Mouse (Mus musculus) liver, embryonic 13.5 days (tissue): ENCODE measurements around the gene Zfp710. TPM values are rescaled to one million over a fixed set of nuclear protein-coding genes. Genes with fewer than 3 reads are reported as not detected.
"Not testable (repeated sequence)": the region's sequence is repeated elsewhere in the genome, so short reads cannot be mapped to it uniquely, and the experiment has no call there.

Experiments used
- ATAC-seq: fragments of 200-750 bp; cut with Nextera tagmentation; 2 replicates; pipeline ENCODE4 v1.8.0; 2017; ENCODE audit warnings: low read depth, mild to moderate bottlenecking, moderate number of reproducible peaks, moderate library complexity
- DNase-seq: peaks from one replicate; pipeline ENCODE4 v3.0.0; 2022
- H3K27ac ChIP-seq: fragments of 300-500 bp; sonication (generic); 2 replicates; pipeline ENCODE4 v1.5.1; 2015; ENCODE audit warnings: moderate library complexity, mild to moderate bottlenecking, inconsistent platforms
- H3K27me3 ChIP-seq: fragments of 300-500 bp; sonication (generic); 2 replicates; pipeline ENCODE4 v1.6.1; 2015; ENCODE audit warnings: mild to moderate bottlenecking, inconsistent platforms
- H3K36me3 ChIP-seq: fragments of 300-500 bp; sonication (generic); 2 replicates; pipeline ENCODE4 v1.6.1; 2015; ENCODE audit warnings: mild to moderate bottlenecking, inconsistent platforms
- H3K4me1 ChIP-seq: fragments of 300-500 bp; sonication (generic); replicated peaks from 2 replicates; pipeline ENCODE4 v1.6.1; 2015; ENCODE audit warnings: inconsistent platforms
- H3K4me2 ChIP-seq: fragments of 300-500 bp; sonication (generic); 2 replicates; pipeline ENCODE4 v1.6.1; 2015; ENCODE audit warnings: inconsistent platforms, mild to moderate bottlenecking, moderate library complexity
- H3K4me3 ChIP-seq: fragments of 300-500 bp; sonication (generic); replicated peaks from 2 replicates; pipeline ENCODE4 v1.5.1; 2015; ENCODE audit warnings: mild to moderate bottlenecking, inconsistent platforms
- H3K9ac ChIP-seq: fragments of 300-500 bp; sonication (generic); 2 replicates; pipeline ENCODE4 v1.6.1; 2015; ENCODE audit warnings: mild to moderate bottlenecking, inconsistent platforms
- H3K9me3 ChIP-seq: fragments of 300-500 bp; sonication (generic); replicated peaks from 2 replicates; pipeline ENCODE4 v1.6.1; 2016; ENCODE audit warnings: inconsistent platforms
- WGBS: fragments of 180-500 bp; shearing (Covaris S2); methylation state at CpG from one replicate; pipeline ENCODE4 v1.1.7; 2015; ENCODE audit not compliant: insufficient replicate concordance; 5-methylcytosine and 5-hydroxymethylcytosine counted together
- polyA plus RNA-seq: library from polyadenylated mRNA; unstranded; fragments of >200 nt; fragmentation: Nextera tagmentation; extraction: Ambion mirVana; gene quantifications from 2 replicates; pipeline ENCODE4 v1.2.1, GENCODE M21; 2015

Gene Zfp710
- polyA plus RNA-seq, 1 experiment from 2014 or later, result 3.9 TPM

DNA sequence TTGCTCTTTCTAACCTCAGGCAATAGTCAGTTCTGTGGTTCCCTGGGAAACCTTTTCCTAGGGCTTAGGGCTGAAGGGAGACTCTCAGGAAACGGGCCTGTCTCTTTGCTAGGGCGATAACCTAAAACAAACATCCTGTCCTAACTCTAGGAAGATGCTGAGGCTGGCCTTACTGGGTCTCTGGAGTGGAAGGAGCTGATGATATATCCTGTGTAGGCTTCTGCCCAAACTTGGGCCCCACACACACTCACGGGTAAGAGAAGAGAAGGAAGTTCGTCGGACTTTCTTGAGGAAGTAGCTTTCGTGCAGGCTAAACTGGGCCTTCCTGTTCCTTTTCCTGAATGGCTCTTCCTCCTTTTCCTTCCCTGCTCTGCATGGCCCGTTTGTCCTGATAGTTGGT, 19.6 kb downstream of the Zfp710 start:
- DNase-seq (no peak), ATAC-seq (peak; percentile 69)
- Histone ChIP-seq H3K4me3 (no peak overlapping the region), H3K4me1 (peaks cover 66% of the 10 kb centered on the region), H3K4me2 (no peak overlapping the region), H3K36me3 (peaks cover 5% of the 10 kb centered on the region; the same call in 1 of the 2 replicates), H3K27me3 (no peaks in the 10 kb centered on the region), H3K27ac (peak overlapping the region; percentile 58), H3K9ac (no peak overlapping the region), H3K9me3 (no peaks in the 10 kb centered on the region)
- 17% methylated on average over 7 of the region's 7 CpGs for WGBS

DNA sequence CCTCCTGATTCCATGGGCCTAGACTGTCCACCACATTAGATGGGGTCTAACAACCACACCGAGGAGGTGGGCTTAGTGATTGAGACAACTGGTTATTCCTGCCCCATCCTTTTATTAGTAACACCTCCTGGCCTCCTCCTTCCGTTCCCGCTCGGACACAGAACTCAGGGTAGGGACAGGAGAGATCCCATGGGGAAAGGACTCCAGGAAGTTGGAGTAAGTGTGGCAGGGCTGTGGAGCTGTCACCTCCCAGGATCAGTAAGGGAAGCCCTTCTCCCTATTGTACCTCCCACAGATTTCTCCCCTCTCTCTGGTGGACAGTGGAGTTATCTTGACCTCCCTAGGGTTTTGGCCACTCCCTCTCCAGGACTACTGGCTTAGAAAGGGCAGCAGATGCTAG, 22.4 kb downstream of the Zfp710 start:
- Histone ChIP-seq H3K4me2 (no peak overlapping the region), H3K4me1 (peaks cover 69% of the 10 kb centered on the region), H3K27me3 (no peaks in the 10 kb centered on the region), H3K9me3 (no peaks in the 10 kb centered on the region), H3K4me3 (no peak overlapping the region), H3K27ac (no peak overlapping the region), H3K36me3 (no peaks in the 10 kb centered on the region), H3K9ac (no peak overlapping the region)
- 77% methylated on average over 4 of the region's 4 CpGs for WGBS
- ATAC-seq (no peak), DNase-seq (no peak)

DNA sequence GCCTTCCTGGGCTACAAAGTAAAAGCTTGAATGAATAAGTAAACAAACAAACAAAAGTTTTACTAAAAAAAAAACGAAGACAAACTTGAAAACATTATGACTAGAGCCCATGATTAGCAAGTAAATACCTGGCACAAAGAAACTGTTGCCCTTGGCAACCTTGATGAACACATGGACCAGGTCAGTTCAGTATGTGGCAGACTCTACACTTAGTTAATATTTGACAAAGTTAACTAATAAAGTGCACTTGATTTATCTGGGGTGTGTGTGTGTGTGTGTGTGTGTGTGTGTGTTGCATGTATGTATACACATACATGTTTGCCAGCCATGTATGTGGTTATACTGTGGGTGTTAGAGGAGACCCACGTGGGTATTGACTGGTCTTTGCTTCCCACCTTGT, 25.1 kb downstream of the Zfp710 start:
- ATAC-seq, result 0 out of 2 replicates have a peak, but pooled peaks have one; percentile 17
- WGBS, result 41% methylated on average over 2 of the region's 2 CpGs
- no peak overlapping the region for H3K4me3 ChIP-seq

DNA sequence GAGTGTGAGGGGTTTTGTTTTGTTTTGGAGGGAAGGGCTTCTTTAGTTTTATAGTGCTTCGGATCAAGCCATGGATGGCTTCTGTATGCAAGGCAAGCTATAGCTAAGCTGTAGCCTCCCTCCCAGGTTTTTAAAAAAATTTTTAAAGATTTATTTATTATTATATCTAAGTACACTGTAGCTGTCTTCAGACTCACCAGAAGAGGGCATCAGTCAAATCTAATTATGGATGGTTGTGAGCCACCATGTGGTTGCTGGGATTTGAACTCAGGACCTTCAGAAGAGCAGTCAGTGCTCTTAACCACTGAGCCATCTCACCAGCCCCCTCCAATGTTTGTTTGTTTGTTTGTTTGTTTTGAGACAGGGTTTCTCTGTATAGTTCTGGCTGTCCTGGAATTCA, 25.8 kb downstream of the Zfp710 start:
- peaks cover 65% of the 10 kb centered on the region for H3K4me1 ChIP-seq
- H3K4me3 ChIP-seq, ATAC-seq, H3K4me2 ChIP-seq, H3K27ac ChIP-seq, H3K9ac ChIP-seq, H3K9me3 ChIP-seq, H3K36me3 ChIP-seq, DNase-seq, H3K27me3 ChIP-seq: not testable (repeated sequence)
- WGBS, result 97% methylated on average over 1 of the region's 1 CpGs

More for the DNA sequence above, 25.1 kb downstream of the Zfp710 start:
- H3K27me3 ChIP-seq, result no peaks in the 10 kb centered on the region
- no peak overlapping the region for H3K9ac ChIP-seq
- H3K36me3 ChIP-seq, result no peaks in the 10 kb centered on the region
- H3K27ac ChIP-seq, result no peak overlapping the region
- H3K9me3 ChIP-seq, result no peaks in the 10 kb centered on the region
- no peak for DNase-seq
- H3K4me1 ChIP-seq, result peaks cover 67% of the 10 kb centered on the region
- H3K4me2 ChIP-seq, result no peak overlapping the region

DNA sequence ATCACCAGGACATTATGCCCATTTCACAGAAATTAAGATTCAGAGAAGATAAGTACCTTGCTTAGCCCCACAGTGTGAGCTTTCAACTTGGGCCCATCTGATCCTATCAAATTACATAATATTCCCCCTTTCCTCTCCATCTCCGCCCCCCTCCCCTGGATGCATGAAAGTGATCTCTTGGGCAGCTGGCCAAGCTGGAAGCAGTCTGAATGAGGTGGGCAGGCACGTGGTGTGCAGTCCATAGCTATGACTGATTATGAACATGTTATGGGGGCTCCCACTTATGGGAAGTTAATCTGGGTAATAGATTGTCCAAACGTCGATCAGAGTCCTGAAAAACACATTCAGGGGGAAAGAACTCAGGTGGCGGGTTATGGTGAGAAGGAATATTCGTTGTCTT, 27.2 kb downstream of the Zfp710 start:
- Histone ChIP-seq H3K9me3 (no peaks in the 10 kb centered on the region), H3K4me1 (peaks cover 72% of the 10 kb centered on the region), H3K27me3 (no peaks in the 10 kb centered on the region), H3K4me2 (no peak overlapping the region), H3K4me3 (no peak overlapping the region), H3K36me3 (no peaks in the 10 kb centered on the region), H3K9ac (no peak overlapping the region), H3K27ac (no peak overlapping the region; the same call in 1 of the 2 replicates)
- DNase-seq (no peak), ATAC-seq (no peak)
- 70% methylated on average over 6 of the region's 6 CpGs for WGBS

DNA sequence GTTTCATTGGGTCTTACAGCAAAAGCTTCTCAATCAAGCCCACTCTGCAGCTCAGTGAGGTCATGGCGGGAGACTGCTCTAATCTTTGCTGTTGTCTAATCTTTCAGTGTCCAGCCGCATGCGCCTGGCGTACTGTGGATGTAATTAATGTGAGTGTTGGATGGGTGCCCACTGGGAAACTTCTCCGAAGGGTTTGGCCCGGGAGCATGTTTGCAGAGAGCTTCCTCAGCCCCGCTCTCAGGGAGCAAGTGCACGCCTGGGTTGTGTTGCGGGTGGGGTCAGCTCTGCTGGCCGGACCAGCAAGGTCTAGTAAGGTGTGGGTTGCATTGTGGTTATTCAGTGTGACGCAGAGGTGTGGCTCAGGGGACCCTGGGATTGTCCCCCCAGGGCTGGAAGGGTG, 27.6 kb downstream of the Zfp710 start:
- peaks cover 72% of the 10 kb centered on the region for H3K4me1 ChIP-seq
- no peak overlapping the region; the same call in 1 of the 2 replicates for H3K27ac ChIP-seq
- no peak for DNase-seq
- no peaks in the 10 kb centered on the region for H3K9me3 ChIP-seq
- ATAC-seq, result no peak
- no peak overlapping the region for H3K4me2 ChIP-seq
- no peak overlapping the region for H3K9ac ChIP-seq
- H3K4me3 ChIP-seq, result no peak overlapping the region
- H3K36me3 ChIP-seq, result no peaks in the 10 kb centered on the region
- H3K27me3 ChIP-seq, result no peaks in the 10 kb centered on the region
- 67% methylated on average over 11 of the region's 11 CpGs for WGBS

DNA sequence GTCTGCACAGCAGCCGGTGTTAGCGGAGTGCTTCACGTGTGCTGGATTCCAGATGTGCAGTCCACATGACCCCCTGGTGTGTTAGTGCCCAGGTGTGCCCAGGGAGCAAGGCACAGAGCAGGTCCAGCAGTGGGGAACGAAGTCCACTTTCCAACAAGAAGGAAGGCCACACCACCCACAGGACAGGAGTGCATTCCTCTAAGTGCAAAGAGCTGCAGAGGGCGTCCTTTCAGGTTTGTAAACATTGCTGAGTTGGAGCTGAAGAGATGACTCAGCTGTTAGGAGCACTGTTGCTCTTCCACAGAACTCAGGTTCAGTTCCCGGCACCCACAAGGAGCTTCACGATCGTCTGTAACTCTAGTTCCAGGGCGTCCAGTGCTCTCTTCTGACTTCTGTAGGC, 28.5 kb downstream of the Zfp710 start:
- no peak overlapping the region for H3K9ac ChIP-seq
- H3K36me3 ChIP-seq, result no peaks in the 10 kb centered on the region
- 76% methylated on average over 9 of the region's 9 CpGs for WGBS
- no peak for DNase-seq
- no peaks in the 10 kb centered on the region for H3K9me3 ChIP-seq
- no peak for ATAC-seq
- H3K27me3 ChIP-seq, result no peaks in the 10 kb centered on the region
- H3K4me2 ChIP-seq, result no peak overlapping the region
- no peak overlapping the region for H3K27ac ChIP-seq
- no peak overlapping the region for H3K4me3 ChIP-seq
- H3K4me1 ChIP-seq, result peaks cover 73% of the 10 kb centered on the region

DNA sequence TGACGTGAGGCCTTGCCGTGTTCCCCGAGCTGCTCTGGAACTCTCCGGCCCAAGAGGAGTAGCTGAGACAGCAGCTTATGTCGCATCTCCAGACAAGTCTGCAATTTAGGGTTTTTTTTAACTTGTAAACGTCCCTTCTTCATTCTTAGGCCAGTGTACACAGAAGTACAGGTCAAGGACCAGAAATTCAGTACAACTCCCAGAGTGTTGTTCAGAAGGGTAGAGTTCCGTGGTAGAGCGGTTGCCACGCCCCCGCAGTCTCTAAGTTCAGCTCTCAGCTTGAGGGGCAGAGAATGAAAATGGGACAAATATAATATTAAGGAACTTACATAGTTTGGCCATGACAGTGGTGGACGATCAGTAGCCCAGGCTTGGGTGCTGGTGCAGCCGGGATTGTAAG, 31.2 kb downstream of the Zfp710 start:
- Histone ChIP-seq H3K4me2 (no peak overlapping the region), H3K27ac (no peak overlapping the region), H3K4me3 (no peak overlapping the region), H3K4me1 (peaks cover 83% of the 10 kb centered on the region), H3K27me3 (no peaks in the 10 kb centered on the region), H3K36me3 (no peaks in the 10 kb centered on the region), H3K9ac (no peak overlapping the region), H3K9me3 (no peaks in the 10 kb centered on the region)
- no peak for DNase-seq
- WGBS, result 48% methylated on average over 12 of the region's 12 CpGs
- ATAC-seq, result no peak

DNA sequence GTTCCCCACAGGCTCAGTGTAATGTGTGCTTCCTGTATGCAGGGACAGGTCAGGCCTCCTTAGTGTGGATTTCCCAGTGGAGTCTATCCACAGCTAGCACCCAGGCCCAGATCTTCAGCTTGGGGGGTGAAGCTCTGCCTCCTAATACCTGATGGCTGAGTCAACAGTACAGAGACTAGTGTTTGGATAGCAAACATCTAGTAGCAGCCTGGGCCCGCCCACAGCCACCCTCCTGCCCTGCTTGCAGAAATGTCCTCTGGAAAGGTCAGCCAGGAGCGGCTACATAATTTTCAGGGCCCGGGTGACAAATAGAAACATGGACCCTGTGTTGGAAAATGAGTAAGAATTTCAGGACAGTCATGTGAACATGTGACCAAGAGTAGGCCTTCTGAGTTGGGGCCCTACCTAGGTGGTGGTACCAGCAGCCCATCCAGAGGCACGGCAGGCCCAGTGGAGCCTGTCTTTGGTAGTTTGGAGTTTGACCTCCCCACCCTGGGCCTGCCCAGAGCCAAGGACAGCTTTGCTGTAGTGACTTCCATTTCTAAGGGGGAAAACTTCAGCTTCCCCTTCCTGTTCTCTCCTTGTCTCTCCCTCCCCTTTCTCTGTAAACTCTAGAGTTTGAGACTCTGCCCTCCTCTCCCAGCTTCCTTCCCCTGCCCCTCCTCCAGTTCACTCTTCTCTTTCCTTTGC, 32.5 kb downstream of the Zfp710 start:
- Histone ChIP-seq H3K4me1 (peaks cover 85% of the 10 kb centered on the region), H3K36me3 (no peaks in the 10 kb centered on the region), H3K27ac (peak overlapping the region; percentile 78), H3K4me3 (no peak overlapping the region), H3K27me3 (no peaks in the 10 kb centered on the region), H3K9ac (no peak overlapping the region), H3K4me2 (peak overlapping the region; percentile 1; the same call in 1 of the 2 replicates), H3K9me3 (no peaks in the 10 kb centered on the region)
- ATAC-seq, result peak; percentile 52
- DNase-seq, result no peak
- 49% methylated on average over 4 of the region's 4 CpGs for WGBS

DNA sequence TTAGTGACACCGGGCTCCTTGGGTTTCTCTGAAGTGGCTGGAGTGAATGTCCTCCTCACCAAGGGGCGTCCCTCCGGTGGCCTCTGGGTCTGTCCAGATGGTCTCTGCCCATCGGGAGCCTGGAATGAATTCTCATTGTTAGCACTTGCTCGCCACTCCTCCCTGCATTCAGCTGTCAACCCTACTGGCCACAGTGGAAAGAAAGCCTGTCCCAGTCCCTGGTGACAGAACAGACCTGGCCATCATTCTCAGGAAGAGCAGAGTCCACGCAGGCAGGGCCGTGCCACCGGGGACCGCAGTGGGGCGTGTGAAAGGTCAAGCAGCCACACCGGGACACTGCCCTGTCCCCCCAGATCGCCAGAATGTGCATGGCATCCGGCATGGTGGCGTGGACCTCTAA, 33.2 kb downstream of the Zfp710 start:
- peaks cover 79% of the 10 kb centered on the region for H3K4me1 ChIP-seq
- 45% methylated on average over 14 of the region's 14 CpGs for WGBS
- H3K27me3 ChIP-seq, result no peaks in the 10 kb centered on the region
- H3K27ac ChIP-seq, result peak overlapping the region; percentile 78
- no peak overlapping the region for H3K9ac ChIP-seq
- H3K9me3 ChIP-seq, result no peaks in the 10 kb centered on the region
- DNase-seq, result no peak
- ATAC-seq, result no peak
- H3K4me3 ChIP-seq, result no peak overlapping the region
- H3K36me3 ChIP-seq, result no peaks in the 10 kb centered on the region
- peak overlapping the region; percentile 1; the same call in 1 of the 2 replicates for H3K4me2 ChIP-seq

DNA sequence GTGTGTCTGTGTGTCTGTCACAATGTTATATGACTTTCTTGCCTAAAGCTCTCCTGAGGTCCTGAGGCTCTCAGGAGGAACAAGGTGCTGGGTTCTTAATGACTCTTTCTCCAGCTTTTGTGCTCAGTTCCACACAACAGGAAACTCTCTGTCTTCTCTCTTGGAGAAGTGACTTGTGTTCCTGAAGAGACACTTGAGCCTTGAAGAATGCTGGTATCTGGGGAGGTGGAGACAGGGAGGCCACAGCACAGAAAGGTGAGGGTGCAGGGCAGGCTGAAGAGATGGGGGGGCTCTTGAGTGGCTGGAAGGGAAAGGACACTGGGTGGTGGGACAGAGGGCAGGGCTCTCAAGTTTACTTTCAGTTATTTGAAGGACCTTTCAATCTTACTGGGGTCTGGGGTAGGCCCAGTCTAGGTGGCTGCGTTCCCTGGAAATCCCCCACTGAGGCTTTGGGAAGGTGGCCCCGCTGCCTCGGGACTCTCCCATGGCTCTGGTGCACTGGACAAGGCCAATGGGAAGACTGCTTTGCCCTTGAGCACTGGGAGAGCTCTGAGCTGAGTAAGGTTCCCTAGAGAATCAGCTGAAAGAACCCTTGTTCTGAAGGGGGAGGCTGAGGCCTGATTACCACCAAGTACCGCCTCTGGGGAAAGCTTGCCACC, 33.9 kb downstream of the Zfp710 start:
- Histone ChIP-seq H3K27me3 (no peaks in the 10 kb centered on the region), H3K36me3 (no peaks in the 10 kb centered on the region), H3K4me3 (no peak overlapping the region), H3K4me2 (peak overlapping the region; percentile 13; the same call in 1 of the 2 replicates), H3K4me1 (peaks cover 81% of the 10 kb centered on the region), H3K9me3 (no peaks in the 10 kb centered on the region), H3K9ac (no peak overlapping the region), H3K27ac (peak overlapping the region; percentile 78)
- DNase-seq (no peak), ATAC-seq (no peak)
- 53% methylated on average over 4 of the region's 4 CpGs for WGBS
